Mouse (Mus musculus): ENCODE data around the gene Olfr764-ps1. TPM values are rescaled to one million over a fixed set of nuclear protein-coding genes. Genes with fewer than 3 reads are reported as not detected.
"Not testable (repeated sequence)": the region's sequence is repeated elsewhere in the genome, so short reads cannot be mapped to it uniquely, and the experiment has no call there.

The Olfr764-ps1 gene
- not detected for total RNA-seq (2021)
- long read RNA-seq, experiment 1: 0 reads
- long read RNA-seq, experiment 2: 0 reads

DNA sequence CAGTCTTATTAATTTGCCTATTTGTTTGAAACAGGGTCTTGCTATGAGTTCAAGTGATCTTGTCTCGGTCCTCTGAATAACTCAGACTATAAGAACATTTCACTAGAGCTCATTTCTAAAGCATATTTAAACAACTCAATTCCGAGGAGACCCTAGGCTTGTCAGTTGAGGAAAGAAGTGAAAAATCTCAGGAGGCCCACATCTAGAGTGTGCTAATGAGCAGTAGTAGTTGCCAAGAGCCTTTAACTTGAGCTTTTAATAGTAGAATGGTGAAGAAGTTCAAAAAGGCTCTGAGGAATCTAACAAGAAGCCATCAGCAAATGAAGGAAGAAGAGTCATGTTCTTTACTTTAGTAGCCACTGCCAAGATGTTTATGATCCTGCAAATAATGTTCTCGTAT, at the start of gene Olfr764-ps1:
Gene Olfr764-ps1 (minus strand): TSS at position 101 of the 400 bp plus-strand sequence.
- intact Hi-C loops (cut with DNase I): no loop called here
- no peak for DNase-seq

DNA sequence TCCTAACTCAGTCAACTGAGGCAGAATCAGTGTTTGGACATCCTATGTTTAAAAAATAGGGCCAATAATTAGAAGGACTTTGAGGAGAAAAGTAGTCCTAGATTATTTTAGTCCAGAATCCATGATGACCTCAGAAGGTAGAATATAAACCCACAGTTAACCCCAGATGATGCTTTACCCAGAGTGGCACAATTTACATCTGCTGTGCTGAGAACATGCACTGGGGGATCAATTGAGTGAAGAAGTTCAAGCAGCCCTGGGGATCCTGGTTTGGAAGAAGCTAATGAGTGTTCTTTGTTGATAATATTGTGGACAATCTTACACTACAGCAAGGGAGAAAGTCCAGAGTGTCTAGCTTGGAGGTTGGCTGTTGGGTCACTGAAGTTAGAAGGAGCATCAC, 43.1 kb upstream of the Olfr764-ps1 start, which contains the start of gene Olfr767:
Gene Olfr767 (minus strand): TSS at position 101 of the 400 bp plus-strand sequence.
- intact Hi-C loops (cut with DNase I); DNase-seq: not testable (repeated sequence)

DNA sequence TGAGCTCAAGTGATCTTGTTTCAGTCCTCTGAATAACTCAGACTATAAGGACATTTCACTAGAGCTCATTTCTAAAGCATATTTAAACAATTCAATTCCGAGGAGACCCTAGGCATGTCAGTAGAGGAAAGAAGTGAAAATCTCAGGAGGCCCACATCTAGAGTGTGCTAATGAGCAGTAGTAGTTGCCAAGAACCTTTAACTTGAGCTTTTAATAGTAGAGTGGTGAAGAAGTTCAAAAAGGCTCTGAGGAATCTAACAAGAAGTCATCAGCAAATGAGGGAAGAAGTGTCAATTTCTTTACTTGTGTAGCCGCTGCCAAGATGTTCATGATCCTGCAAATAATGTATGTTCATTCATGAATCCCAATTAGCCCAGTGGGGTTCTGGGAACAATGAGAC, 29.2 kb upstream of the Olfr764-ps1 start, which contains the start of gene Olfr766-ps1:
Gene Olfr766-ps1 (minus strand): TSS at position 101 of the 400 bp plus-strand sequence.
- intact Hi-C loops (cut with DNase I): no loop called here

DNA sequence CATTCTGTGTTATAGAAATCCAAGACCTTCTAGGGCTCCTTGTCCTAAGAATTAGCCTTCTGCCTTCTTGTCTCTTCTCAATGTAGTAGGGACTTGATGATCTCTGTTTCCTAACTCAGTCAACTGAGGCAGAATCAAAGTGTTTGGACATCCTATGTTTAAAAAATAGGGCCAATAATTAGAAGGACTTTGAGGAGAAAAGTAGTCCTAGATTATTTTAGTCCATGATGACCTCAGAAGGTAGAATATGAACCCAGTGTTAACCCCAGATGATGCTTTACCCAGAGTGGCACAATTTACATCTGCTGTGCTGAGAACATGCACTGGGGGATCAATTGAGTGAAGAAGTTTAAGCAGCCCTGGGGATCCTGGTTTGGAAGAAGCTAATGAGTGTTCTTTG, 10.2 kb upstream of the Olfr764-ps1 start, which contains the start of gene Olfr765:
Gene Olfr765 (minus strand): TSS at position 101 of the 400 bp plus-strand sequence.
- intact Hi-C loops (cut with DNase I); DNase-seq: not testable (repeated sequence)

More for the DNA sequence above, 29.2 kb upstream of the Olfr764-ps1 start, which contains the start of gene Olfr766-ps1:
- DNase-seq: no peak

DNA sequence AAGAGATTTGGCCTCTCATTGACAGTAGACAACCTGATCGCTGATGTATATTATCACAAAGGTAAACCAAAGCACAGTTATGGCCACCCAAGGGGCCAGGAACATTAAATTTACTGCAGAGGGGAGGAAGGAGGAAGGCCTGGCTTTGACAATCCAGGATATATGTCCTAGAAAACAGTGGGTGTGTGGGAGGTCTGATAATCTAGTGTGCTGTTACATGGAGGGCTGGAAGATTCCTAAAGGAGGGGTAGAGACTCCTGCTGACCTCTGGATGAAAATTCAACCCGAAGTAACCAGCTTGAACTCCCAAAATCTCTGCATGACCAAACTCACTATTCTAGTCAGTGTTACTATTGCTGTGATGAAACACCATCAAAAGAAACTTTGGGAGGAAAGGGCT, 11.4 kb downstream of the Olfr764-ps1 start:
- intact Hi-C loops (cut with DNase I): loop anchor here (5.0 kb wide), 1 partner anchor 1064 kb away; no protein-coding TSS in a partner anchor
- no peak for DNase-seq

DNA sequence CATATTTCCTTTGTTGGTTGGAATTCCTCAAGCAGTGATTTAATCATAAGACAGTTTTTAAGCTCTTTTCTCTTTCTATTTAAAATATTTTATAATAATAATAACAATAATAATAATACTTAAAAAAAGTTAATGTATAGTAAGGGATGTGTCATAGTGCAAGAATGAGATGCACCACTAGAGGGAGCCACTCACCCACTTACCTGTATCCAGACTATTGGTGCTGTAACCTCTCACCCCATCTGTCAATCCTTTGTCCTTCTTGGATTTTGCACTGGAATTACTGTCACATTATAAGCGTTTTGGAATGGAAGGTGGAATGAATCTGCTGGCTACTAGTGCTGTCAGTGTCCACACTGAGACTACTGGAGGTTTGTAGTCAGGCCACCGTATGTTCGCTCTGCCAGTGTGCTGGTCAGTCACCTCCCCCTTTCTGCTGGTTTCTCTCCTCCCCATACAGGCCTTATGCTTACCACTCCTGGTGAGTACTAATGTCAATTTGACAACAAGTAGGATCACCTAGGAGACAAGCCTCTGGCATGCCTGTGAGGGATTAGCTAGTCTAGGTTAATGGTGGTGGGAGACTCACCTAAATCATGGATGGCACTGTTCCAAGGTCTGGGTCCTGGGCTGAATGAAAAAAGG, 13.6 kb downstream of the Olfr764-ps1 start:
- intact Hi-C loops (cut with DNase I): loop anchor here (5.0 kb wide), 1 partner anchor 1066 kb away; no protein-coding TSS in a partner anchor
- DNase-seq: peak in 1 of 2 experiments; percentile 37

DNA sequence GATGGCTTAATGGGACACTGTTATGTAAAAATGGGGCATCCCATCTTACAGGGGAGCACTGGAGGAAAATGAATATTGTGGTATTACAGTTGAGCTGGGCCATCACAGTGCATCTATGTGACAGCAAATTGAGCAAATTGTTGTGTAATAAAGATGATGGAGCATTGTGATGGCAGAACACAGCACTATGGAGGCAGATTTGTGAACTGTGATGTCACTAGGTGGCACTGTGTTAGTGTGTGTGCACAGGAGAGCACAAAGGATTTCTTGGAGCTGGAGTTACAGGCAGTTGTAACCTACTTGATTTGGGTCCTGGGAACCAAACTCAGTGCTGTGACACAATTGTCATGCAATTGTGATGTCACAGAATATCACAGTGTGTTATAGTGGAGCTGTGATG, 16.4 kb downstream of the Olfr764-ps1 start:
- no peak for DNase-seq
- intact Hi-C loops (cut with DNase I): no loop called here

DNA sequence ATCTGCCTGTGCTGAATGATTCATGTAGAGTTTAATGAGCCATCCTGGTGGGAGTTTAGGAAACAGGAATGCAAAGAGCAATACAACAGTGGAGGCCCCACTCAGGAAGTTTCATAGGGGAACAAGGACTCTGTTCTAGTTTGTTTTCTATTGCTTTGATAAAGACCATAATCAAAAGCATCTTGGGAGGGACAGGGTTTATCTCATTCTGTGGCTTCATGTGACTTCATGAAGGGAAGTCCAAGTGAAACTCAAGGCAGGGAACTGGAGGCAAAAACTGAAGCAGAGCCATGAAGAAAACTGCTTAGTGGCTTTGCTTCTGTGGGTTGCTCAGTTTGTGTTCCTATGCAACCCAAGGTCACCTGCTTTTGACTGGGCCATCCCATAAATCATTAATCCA, 25.2 kb downstream of the Olfr764-ps1 start:
- DNase-seq: no peak
- intact Hi-C loops (cut with DNase I): no loop called here

DNA sequence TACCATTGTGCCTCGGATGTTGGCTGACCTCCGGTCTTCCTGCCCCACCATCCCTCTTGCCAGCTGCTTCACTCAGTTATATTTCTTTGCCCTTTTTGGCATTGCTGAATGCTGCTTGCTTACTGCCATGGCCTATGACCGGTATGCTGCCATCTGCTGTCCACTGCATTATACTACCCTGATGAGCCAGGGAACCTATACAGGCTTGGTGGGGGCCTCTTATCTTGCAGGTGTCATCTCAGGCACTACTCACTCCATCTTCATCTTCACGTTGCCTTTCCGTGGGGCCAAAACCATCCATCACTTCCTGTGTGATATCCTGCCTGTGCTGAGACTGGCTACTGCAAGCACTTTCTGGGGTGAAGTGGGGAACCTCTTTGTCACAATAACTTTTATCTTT, 28.2 kb downstream of the Olfr764-ps1 start:
- intact Hi-C loops (cut with DNase I): not testable (repeated sequence)

DNA sequence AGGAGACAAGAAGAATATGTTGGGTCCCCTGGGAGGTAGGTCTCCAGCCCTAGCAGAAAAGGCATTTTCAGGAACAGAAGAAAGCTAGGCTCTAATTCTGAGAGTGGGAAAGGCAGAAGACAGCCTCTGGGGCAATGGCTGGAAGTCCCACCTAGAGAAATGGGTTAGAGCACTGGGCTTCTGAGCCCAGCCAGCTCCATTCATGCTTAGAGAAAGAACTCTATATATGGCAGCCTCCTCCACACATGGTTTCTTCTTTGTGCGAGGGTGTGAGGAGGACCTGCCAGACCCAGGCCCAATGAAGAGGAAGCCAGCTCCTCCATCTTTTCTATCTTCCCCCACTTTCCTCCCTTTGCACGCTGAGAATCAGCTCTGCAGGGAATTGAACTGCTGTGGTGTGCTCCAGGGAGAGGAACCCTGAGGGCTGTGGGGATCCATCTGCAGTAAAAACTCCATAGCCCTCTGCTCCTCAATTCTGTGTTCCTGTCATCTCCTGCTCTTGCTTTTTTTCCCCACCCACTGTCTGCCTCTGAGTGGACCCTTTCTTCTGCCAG, 29.3 kb downstream of the Olfr764-ps1 start, which contains the start of gene Olfr763:
Gene Olfr763 (plus strand): TSS at position 504 of the 554 bp plus-strand sequence.
- intact Hi-C loops (cut with DNase I): no loop called here

More for the DNA sequence above, 28.2 kb downstream of the Olfr764-ps1 start:
- not testable (repeated sequence) for DNase-seq

DNA sequence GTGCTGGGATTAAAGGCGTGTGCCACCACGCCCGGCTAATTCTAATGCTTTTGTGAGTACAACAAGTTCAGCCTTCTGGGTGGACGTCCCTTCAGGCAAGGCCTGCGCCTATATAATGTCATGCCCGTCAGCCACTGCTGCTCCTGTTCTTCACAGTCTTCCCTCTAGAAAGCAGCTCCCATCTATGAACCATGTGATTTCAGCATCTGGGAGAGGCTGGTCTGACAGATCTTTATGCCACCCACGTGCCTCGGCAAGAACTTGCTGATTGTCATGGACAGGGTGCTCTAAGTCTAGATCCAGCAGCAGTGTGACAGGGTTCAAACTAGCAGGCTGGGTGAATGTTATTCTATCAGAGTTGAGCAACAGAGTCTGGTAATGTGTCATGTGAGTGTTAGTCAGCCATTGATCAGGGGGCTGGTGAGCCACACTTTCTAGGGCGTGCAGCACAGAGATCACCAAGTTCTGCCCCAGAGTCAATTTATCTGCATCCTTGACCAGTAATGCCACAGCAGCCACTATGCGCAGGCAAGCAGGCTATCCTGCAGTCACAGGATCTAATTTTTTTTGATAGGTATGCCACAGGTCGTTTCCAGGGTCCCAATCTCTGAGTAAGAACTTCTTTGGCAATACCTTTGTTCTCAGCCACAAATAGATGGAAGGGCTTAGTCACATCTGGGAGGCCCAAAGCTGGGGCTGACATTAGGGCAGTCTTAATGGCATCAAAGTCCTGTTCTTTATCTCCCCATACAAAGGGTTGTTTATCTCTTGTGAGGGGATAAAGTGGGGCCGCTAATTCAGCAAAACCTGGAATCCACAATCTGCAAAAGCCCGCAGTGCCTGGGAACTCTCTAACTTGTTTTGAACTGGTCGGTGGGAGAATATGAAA, 35.4 kb downstream of the Olfr764-ps1 start:
- intact Hi-C loops (cut with DNase I): no loop called here
- no peak for DNase-seq

More for the DNA sequence above, 29.3 kb downstream of the Olfr764-ps1 start, which contains the start of gene Olfr763:
- DNase-seq: no peak

DNA sequence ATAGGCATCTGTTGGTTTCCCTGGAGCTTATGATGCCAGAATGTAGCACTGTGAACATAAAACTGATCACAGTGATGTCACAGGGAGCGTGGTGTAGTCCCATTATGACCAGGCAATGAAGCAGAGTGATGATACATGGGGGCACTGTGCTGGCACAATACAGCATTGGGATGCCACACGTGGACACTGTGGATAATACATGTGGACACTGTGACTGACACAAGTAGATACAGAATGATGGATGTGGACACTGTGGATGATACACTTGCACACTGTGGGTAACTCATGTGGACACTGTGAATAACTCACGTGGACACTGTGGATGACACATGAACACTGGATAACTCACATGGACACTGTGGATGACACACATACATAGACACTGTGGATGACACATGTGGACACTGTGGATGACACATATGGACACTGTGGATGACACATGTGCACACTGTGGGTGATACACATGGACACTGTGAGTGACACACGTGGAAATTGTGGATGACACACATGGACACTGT, 43.1 kb downstream of the Olfr764-ps1 start:
- DNase-seq: no peak
- intact Hi-C loops (cut with DNase I): no loop called here

DNA sequence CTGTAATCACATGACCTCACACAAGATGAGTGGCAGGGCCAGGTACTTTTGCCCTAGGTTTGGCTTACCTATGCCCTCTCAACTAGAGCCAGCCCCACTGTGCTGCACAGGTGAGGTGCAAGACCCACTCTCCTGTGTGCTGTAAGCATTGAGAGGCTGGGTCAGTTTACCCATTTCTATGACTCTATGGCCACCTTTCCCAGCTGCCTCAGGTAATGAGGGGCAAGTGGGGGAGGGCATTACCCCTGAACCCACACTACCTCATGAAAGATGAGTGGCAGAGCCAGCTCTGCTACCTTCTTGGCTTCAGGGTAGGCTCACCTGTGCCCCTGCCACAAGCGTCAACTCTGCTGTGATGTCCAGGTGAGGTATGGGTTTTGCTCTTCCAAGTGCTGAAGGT, 43.9 kb downstream of the Olfr764-ps1 start:
- DNase-seq: no peak
- intact Hi-C loops (cut with DNase I): no loop called here

DNA sequence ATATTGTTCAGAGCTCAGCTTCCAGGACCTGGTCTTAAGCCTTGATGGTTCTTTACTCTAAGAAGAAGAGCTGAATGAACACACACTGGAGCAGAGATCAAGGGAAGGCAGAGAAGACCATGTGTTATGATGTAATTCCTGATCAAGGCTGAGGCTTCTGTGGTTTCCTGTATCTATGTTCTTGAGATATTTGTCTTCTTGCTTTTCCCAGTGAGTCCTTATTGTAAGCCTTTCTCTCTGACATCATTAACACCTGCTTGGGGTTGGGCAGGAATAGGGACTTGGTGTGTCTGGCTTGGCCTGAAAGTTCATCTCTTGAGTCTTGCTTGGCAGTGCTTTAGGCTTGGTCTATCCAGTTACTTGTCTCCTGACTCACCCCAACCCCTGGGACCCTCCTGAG, 48.7 kb downstream of the Olfr764-ps1 start:
- intact Hi-C loops (cut with DNase I): no loop called here
- no peak for DNase-seq

DNA sequence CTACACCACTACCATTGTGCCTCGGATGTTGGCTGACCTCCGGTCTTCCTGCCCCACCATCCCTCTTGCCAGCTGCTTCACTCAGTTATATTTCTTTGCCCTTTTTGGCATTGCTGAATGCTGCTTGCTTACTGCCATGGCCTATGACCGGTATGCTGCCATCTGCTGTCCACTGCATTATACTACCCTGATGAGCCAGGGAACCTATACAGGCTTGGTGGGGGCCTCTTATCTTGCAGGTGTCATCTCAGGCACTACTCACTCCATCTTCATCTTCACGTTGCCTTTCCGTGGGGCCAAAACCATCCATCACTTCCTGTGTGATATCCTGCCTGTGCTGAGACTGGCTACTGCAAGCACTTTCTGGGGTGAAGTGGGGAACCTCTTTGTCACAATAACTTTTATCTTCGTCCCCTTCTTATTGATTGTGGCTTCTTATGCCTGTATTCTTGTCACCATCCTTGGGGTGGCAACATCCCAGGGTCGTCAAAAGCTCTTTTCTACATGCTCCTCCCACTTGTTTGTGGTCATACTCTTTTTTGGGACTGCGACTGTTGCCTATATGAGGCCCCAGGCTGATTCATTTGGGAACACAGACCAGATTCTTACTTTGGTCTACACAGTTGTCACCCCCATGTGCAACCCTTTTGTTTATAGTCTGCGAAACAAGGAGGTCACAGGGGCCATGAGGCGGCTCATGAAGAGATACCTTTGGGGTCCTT, 49.4 kb downstream of the Olfr764-ps1 start:
- DNase-seq; intact Hi-C loops (cut with DNase I): not testable (repeated sequence)

DNA sequence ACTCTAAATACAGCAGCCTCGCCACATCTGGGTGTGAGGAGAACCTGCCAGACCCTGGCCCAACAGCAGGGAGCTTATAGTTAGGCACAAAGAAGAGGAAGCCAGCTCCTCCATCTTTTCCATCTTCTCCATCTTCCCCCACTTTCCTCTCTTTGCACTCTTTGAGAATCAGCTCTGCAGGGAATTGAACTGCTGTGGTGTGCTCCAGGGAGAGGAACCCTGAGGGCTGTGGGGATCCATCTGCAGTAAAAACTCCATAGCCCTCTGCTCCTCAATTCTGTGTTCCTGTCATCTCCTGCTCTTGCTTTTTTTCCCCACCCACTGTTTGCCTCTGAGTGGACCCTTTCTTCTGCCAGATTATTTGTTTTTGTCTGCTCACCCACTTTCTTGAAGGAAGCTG, 50.6 kb downstream of the Olfr764-ps1 start, which contains the start of gene Olfr9:
Gene Olfr9 (plus strand): TSS at position 301 of the 400 bp plus-strand sequence.
- intact Hi-C loops (cut with DNase I); DNase-seq: not testable (repeated sequence)
